Mouse (Mus musculus): Measurements from ENCODE around the gene Kmt2a. TPM values are rescaled to one million over a fixed set of nuclear protein-coding genes. Genes with fewer than 3 reads are reported as not detected.

Kmt2a gene
- polyA plus RNA-seq (2021; fragmentation: Nextera tagmentation): 5.1 and 6.0 TPM in 2 replicates
- long read RNA-seq, experiment 1, partial matches to known transcripts: 21 of 58 reads
- long read RNA-seq, experiment 1, other reads (novel, unspliced or antisense): 37 of 58 reads
- long read RNA-seq, experiment 2, partial matches to known transcripts: 10 of 36 reads
- long read RNA-seq, experiment 2, other reads (novel, unspliced or antisense): 26 of 36 reads

GRCm38 (mm10) chr9:44881221-44881871 lies at the start of gene Kmt2a:
Gene Kmt2a, minus strand, starts transcription at chr9:44881296.

GRCm38 (mm10) chr9:44920374-44921122 lies 39.5 kb upstream of the Kmt2a start, which contains the start of gene Atp5l:
Gene Atp5l, minus strand, starts transcription at chr9:44920742.

GRCm38 (mm10) chr9:44802808-44803450 lies 78.2 kb downstream of the Kmt2a start, which contains the start of gene Ttc36:
Gene Ttc36, minus strand, starts transcription at chr9:44803072.

GRCm38 (mm10) chr9:44799102-44799957 lies 81.8 kb downstream of the Kmt2a start, which contains the start of gene Tmem25:
Gene Tmem25, minus strand, starts transcription at chr9:44799307.

GRCm38 (mm10) chr9:44767101-44768028 lies 113.7 kb downstream of the Kmt2a start, which contains the start of the genes Arcn1 and Ift46:
Gene Arcn1, minus strand, starts transcription at chr9:44767845.
Gene Ift46, plus strand, starts transcription at chr9:44767908.

Other genes starting within 250 kb of the Kmt2a start
- gene Treh, start 208.1 kb downstream of the Kmt2a start, polyA plus RNA-seq (2021; fragmentation: Nextera tagmentation): not detected in 2 replicates
- 9.7 and 13.5 TPM in 2 replicates for gene Phldb1, start 146.1 kb downstream of the Kmt2a start, polyA plus RNA-seq (2021; fragmentation: Nextera tagmentation)
- gene Arcn1, start 113.5 kb downstream of the Kmt2a start, polyA plus RNA-seq (2021; fragmentation: Nextera tagmentation): 34.9 and 42.3 TPM in 2 replicates
- 60.3 and 65.9 TPM in 2 replicates for gene Ift46, start 113.4 kb downstream of the Kmt2a start, polyA plus RNA-seq (2021; fragmentation: Nextera tagmentation)
- gene Tmem25, start 82.0 kb downstream of the Kmt2a start, polyA plus RNA-seq (2021; fragmentation: Nextera tagmentation): 58.9 and 64.0 TPM in 2 replicates
- gene Ttc36, start 78.2 kb downstream of the Kmt2a start, polyA plus RNA-seq (2021; fragmentation: Nextera tagmentation): not detected in 2 replicates
- 1,488 and 1,660 TPM in 2 replicates for gene Atp5l, start 39.4 kb upstream of the Kmt2a start, polyA plus RNA-seq (2021; fragmentation: Nextera tagmentation)
- 25.5 and 41.4 TPM in 2 replicates for gene Ube4a, start 84.3 kb upstream of the Kmt2a start, polyA plus RNA-seq (2021; fragmentation: Nextera tagmentation)
- not detected in 2 replicates for gene Cd3g, start 99.1 kb upstream of the Kmt2a start, polyA plus RNA-seq (2021; fragmentation: Nextera tagmentation)
- gene Cd3d, start 100.5 kb upstream of the Kmt2a start, polyA plus RNA-seq (2021; fragmentation: Nextera tagmentation): 0.06 TPM in 1 of 2 replicates, not detected in the other
- gene Cd3e, start 128.3 kb upstream of the Kmt2a start, polyA plus RNA-seq (2021; fragmentation: Nextera tagmentation): 0.06 TPM in 1 of 2 replicates, not detected in the other
- gene Mpzl2, start 158.5 kb upstream of the Kmt2a start, polyA plus RNA-seq (2021; fragmentation: Nextera tagmentation): 0.72 and 1.3 TPM in 2 replicates
- gene Mpzl3, start 173.9 kb upstream of the Kmt2a start, polyA plus RNA-seq (2021; fragmentation: Nextera tagmentation): 1.1 and 1.4 TPM in 2 replicates
- 0.54 and 1.0 TPM in 2 replicates for gene Jaml, start 197.9 kb upstream of the Kmt2a start, polyA plus RNA-seq (2021; fragmentation: Nextera tagmentation)
- gene Scn2b, start 236.5 kb upstream of the Kmt2a start, polyA plus RNA-seq (2021; fragmentation: Nextera tagmentation): 258 and 466 TPM in 2 replicates

Measured in left cerebral cortex, adult 6 months (tissue).